Mouse (Mus musculus) forebrain, embryonic 13.5 days (tissue): ENCODE measurements around the gene Lrrc4. TPM values are rescaled to one million over a fixed set of nuclear protein-coding genes. Genes with fewer than 3 reads are reported as not detected.

Experiments used
- ATAC-seq: fragments of 200-750 bp; cut with Nextera tagmentation; 2 replicates; pipeline ENCODE4 v1.8.0; 2017
- H3K27ac ChIP-seq: fragments of 300-500 bp; sonication (generic); 2 replicates; pipeline ENCODE4 v1.5.1; 2015; ENCODE audit warnings: inconsistent platforms, mild to moderate bottlenecking, moderate library complexity
- H3K27me3 ChIP-seq: fragments of 300-500 bp; sonication (generic); 2 replicates; pipeline ENCODE4 v1.6.1; 2015; ENCODE audit warnings: mild to moderate bottlenecking, inconsistent platforms
- H3K36me3 ChIP-seq: fragments of 300-500 bp; sonication (generic); 2 replicates; pipeline ENCODE4 v1.6.1; 2015; ENCODE audit warnings: mild to moderate bottlenecking, inconsistent platforms; ENCODE audit not compliant: poor library complexity, severe bottlenecking
- H3K4me1 ChIP-seq: fragments of 300-500 bp; sonication (generic); 2 replicates; pipeline ENCODE4 v1.6.1; 2015; ENCODE audit warnings: inconsistent platforms
- H3K4me2 ChIP-seq: fragments of 300-500 bp; sonication (generic); 2 replicates; pipeline ENCODE4 v1.6.1; 2015; ENCODE audit warnings: inconsistent platforms, mild to moderate bottlenecking, moderate library complexity
- H3K4me3 ChIP-seq: fragments of 300-500 bp; sonication (generic); 2 replicates; pipeline ENCODE4 v1.5.1; 2015; ENCODE audit warnings: mild to moderate bottlenecking, inconsistent platforms
- H3K9ac ChIP-seq: fragments of 300-500 bp; sonication (generic); 2 replicates; pipeline ENCODE4 v1.6.1; 2015; ENCODE audit warnings: mild to moderate bottlenecking, inconsistent platforms
- H3K9me3 ChIP-seq: fragments of 300-500 bp; sonication (generic); replicated peaks from 2 replicates; pipeline ENCODE4 v1.6.1; 2016; ENCODE audit warnings: inconsistent platforms
- WGBS: fragments of 180-500 bp; shearing (Covaris S2); methylation state at CpG from one replicate; pipeline ENCODE4 v1.1.7; 2015; 5-methylcytosine and 5-hydroxymethylcytosine counted together
- polyA plus RNA-seq: library from polyadenylated mRNA; unstranded; fragments of >200 nt; fragmentation: Nextera tagmentation; extraction: Ambion mirVana; gene quantifications from 2 replicates; pipeline ENCODE4 v1.2.1, GENCODE M21; 2015

Lrrc4 gene
- polyA plus RNA-seq, 1 experiment from 2014 or later, result 4.3 TPM

- no peaks in the 10 kb centered on the region for H3K9me3 ChIP-seq
- no peak overlapping the region for H3K4me3 ChIP-seq
- 83% methylated on average over 4 of the region's 4 CpGs for WGBS
- no peak overlapping the region for H3K9ac ChIP-seq
- H3K4me2 ChIP-seq, result no peak overlapping the region
- H3K27me3 ChIP-seq, result no peaks in the 10 kb centered on the region
- H3K27ac ChIP-seq, result no peak overlapping the region
- H3K36me3 ChIP-seq, result no peaks in the 10 kb centered on the region
- ATAC-seq, result no peak
- H3K4me1 ChIP-seq, result peaks cover 68% of the 10 kb centered on the region
These were observed 73.3 kb downstream of the Lrrc4 start for GRCm38 (mm10) chr6:28758293-28758692.

GRCm38 (mm10) chr6:28756306-28757018 is 75.1 kb downstream of the Lrrc4 start:
- peaks cover 68% of the 10 kb centered on the region for H3K4me1 ChIP-seq
- peak overlapping the region; percentile 31 for H3K4me2 ChIP-seq
- no peak overlapping the region for H3K9ac ChIP-seq
- H3K36me3 ChIP-seq, result no peaks in the 10 kb centered on the region
- WGBS, result 10% methylated on average over 10 of the region's 10 CpGs
- H3K27ac ChIP-seq, result peak overlapping the region; percentile 81
- H3K27me3 ChIP-seq, result no peaks in the 10 kb centered on the region
- no peaks in the 10 kb centered on the region for H3K9me3 ChIP-seq
- no peak overlapping the region for H3K4me3 ChIP-seq
- ATAC-seq, result peak; percentile 83

DNA sequence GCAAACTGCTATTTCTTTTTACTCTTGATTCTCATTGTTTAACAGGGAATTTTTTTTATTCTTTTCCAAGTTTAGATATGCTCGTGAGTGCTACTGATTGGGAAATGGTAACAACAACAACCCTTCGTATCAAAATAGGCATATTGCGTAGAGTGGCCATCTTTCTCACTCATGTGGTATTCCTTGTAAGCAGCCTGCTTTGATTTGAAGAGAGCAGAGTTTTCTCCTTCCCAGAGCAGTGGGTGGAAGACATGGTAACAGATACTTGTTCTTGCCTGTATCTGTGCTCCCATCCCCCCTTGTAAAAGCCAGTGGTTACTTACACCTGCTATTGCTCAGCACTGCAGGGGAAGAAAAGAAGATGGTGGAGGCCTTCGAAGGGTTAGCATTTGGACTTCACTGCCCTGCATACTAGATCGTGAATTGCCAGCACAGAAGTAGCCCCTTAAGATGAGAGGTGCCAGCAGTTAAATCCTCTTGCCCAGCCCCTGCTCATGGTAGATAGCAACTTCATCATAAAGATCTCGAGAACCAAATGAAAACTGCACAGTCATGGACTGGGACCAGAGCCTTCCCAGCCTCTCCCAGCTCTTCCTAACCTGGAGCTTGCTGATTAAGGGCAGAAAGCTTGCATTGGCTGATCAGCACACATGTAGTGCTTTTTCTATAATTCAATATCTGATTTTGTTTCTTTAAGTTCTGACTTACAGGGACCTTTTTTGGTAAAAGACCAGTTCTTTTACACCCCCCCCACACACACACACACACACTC is 77.2 kb downstream of the Lrrc4 start:
- Histone ChIP-seq H3K4me3 (no peak overlapping the region), H3K9me3 (no peaks in the 10 kb centered on the region), H3K36me3 (no peaks in the 10 kb centered on the region), H3K9ac (no peak overlapping the region), H3K4me1 (peaks cover 75% of the 10 kb centered on the region), H3K4me2 (no peak overlapping the region), H3K27me3 (no peaks in the 10 kb centered on the region), H3K27ac (peak overlapping the region; percentile 22; the same call in 1 of the 2 replicates)
- ATAC-seq, result no peak; the same call in 1 of the 2 replicates
- 86% methylated on average over 6 of the region's 6 CpGs for WGBS

GRCm38 (mm10) chr6:28753681-28754080 is 77.9 kb downstream of the Lrrc4 start:
- Histone ChIP-seq H3K27me3 (no peaks in the 10 kb centered on the region), H3K4me1 (peaks cover 81% of the 10 kb centered on the region), H3K27ac (peak overlapping the region; percentile 73), H3K4me3 (no peak overlapping the region), H3K9me3 (no peaks in the 10 kb centered on the region), H3K4me2 (no peak overlapping the region), H3K36me3 (no peaks in the 10 kb centered on the region), H3K9ac (no peak overlapping the region)
- 53% methylated on average over 5 of the region's 5 CpGs for WGBS
- ATAC-seq, result peak; percentile 52; the same call in 1 of the 2 replicates

DNA sequence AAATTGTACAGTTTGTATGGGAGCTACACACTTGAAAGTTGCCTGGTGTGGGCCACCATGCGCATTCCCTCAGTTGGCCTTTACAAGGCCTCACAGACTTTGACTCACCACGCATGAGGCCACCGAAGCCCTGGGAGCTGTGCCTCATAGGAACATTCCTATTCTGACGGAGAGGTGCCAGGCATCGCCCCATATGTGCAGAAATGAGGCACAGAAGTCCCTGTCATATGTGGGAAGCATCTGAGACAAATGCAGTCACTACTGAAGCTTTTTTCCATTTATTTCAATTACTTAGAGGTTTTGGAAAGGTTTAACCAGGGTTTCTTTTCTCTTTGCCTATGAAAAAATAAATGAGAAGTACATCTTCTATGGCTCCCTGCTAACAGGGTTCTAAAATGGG is 78.3 kb downstream of the Lrrc4 start:
- H3K4me3 ChIP-seq, result no peak overlapping the region
- no peaks in the 10 kb centered on the region for H3K9me3 ChIP-seq
- H3K4me2 ChIP-seq, result no peak overlapping the region
- H3K4me1 ChIP-seq, result peaks cover 82% of the 10 kb centered on the region
- no peak overlapping the region for H3K9ac ChIP-seq
- no peaks in the 10 kb centered on the region for H3K36me3 ChIP-seq
- WGBS, result 84% methylated on average over 5 of the region's 5 CpGs
- H3K27me3 ChIP-seq, result no peaks in the 10 kb centered on the region
- no peak for ATAC-seq
- H3K27ac ChIP-seq, result peak overlapping the region; percentile 73

GRCm38 (mm10) chr6:28751186-28751585 is 80.4 kb downstream of the Lrrc4 start:
- H3K4me3 ChIP-seq, result no peak overlapping the region
- no peak overlapping the region for H3K4me2 ChIP-seq
- no peaks in the 10 kb centered on the region for H3K9me3 ChIP-seq
- H3K4me1 ChIP-seq, result peaks cover 73% of the 10 kb centered on the region
- 69% methylated on average over 3 of the region's 3 CpGs for WGBS
- no peak overlapping the region for H3K27ac ChIP-seq
- H3K9ac ChIP-seq, result no peak overlapping the region
- no peaks in the 10 kb centered on the region for H3K27me3 ChIP-seq
- ATAC-seq, result no peak
- H3K36me3 ChIP-seq, result peaks cover 7% of the 10 kb centered on the region; the same call in 1 of the 2 replicates

DNA sequence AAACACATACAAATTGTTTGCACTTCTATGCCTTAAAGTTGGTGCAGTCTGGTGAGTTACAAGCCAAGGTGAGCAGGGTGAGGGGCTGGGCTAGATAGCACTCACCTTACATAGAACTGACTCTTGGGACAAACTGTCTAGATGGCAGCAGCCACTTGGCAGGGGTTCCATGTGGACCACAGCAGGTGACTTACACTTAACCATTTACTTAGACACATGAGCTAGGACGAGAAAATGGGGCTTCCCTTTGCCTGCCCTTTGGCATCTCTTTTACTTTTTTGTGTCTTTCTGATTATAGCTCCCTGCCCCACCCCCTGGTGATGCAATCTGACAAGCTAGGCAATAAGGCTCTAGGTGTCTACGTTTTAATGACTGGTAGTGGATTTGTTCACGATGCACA is 82.3 kb downstream of the Lrrc4 start:
- Histone ChIP-seq H3K27ac (no peak overlapping the region), H3K9ac (no peak overlapping the region), H3K4me2 (no peak overlapping the region), H3K4me1 (peaks cover 62% of the 10 kb centered on the region), H3K36me3 (peaks cover 7% of the 10 kb centered on the region; the same call in 1 of the 2 replicates), H3K9me3 (no peaks in the 10 kb centered on the region), H3K27me3 (no peaks in the 10 kb centered on the region), H3K4me3 (no peak overlapping the region)
- no peak for ATAC-seq
- 55% methylated on average over 3 of the region's 3 CpGs for WGBS

GRCm38 (mm10) chr6:28747931-28748670 is 83.4 kb downstream of the Lrrc4 start:
- Histone ChIP-seq H3K4me1 (peaks cover 61% of the 10 kb centered on the region), H3K9ac (no peak overlapping the region), H3K4me3 (no peak overlapping the region), H3K27me3 (no peaks in the 10 kb centered on the region), H3K9me3 (no peaks in the 10 kb centered on the region), H3K36me3 (peaks cover 7% of the 10 kb centered on the region; the same call in 1 of the 2 replicates), H3K27ac (no peak overlapping the region), H3K4me2 (no peak overlapping the region)
- WGBS, result 77% methylated on average over 14 of the region's 14 CpGs
- ATAC-seq, result no peak

DNA sequence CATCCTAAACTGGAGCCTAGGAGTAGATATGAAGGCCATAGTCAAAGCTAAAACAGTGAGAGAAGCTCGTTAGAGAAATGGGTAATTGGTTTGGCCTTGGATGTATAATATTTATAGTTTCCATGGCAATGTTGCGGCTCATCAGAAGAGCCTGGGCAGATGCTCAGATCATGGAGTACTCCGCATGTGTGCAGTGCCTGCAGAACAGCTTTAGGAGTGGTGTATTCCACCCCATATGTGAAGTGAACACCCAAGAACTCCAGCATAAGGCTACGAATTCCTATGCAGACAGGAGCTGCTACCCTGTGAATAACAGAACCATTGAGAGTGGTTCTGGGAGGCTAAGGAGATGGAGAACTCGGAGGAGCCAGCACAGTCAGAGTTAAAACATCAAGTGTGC is 84.5 kb downstream of the Lrrc4 start:
- Histone ChIP-seq H3K27ac (no peak overlapping the region), H3K4me2 (no peak overlapping the region), H3K4me3 (no peak overlapping the region), H3K9me3 (no peaks in the 10 kb centered on the region), H3K4me1 (peaks cover 51% of the 10 kb centered on the region), H3K9ac (no peak overlapping the region), H3K36me3 (peaks cover 7% of the 10 kb centered on the region; the same call in 1 of the 2 replicates), H3K27me3 (no peaks in the 10 kb centered on the region)
- 0 out of 2 replicates have a peak, but pooled peaks have one; percentile 33 for ATAC-seq
- 81% methylated on average over 5 of the region's 5 CpGs for WGBS

- Histone ChIP-seq H3K9ac (no peak overlapping the region), H3K4me3 (no peak overlapping the region), H3K9me3 (no peaks in the 10 kb centered on the region), H3K27ac (no peak overlapping the region), H3K4me2 (no peak overlapping the region), H3K4me1 (peaks cover 45% of the 10 kb centered on the region), H3K27me3 (no peaks in the 10 kb centered on the region), H3K36me3 (peaks cover 7% of the 10 kb centered on the region; the same call in 1 of the 2 replicates)
- 68% methylated on average over 7 of the region's 7 CpGs for WGBS
- ATAC-seq, result no peak
These were observed 85.7 kb downstream of the Lrrc4 start for GRCm38 (mm10) chr6:28745864-28746263.

DNA sequence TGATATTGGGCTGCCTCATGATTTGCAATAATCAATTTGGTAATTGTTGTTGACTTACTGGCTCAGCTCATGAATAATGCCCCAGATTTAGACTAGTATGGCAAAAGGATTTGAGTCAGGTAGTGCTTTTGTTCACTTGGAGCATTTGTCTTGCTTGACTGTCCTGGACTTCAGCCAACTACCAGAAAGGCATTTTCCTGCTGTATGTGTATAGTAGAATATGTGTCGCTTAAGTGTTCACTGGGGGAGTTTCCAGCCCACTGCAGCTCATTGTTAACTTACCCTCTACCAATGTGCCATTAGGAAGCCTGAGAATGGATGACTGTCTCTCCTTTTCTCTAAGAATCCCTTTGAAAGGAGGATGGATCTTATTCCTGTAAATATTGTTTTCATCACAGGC is 88.0 kb downstream of the Lrrc4 start:
- Histone ChIP-seq H3K4me3 (no peak overlapping the region), H3K4me1 (peaks cover 25% of the 10 kb centered on the region), H3K27me3 (no peaks in the 10 kb centered on the region), H3K9ac (no peak overlapping the region), H3K36me3 (peaks cover 7% of the 10 kb centered on the region; the same call in 1 of the 2 replicates), H3K27ac (no peak overlapping the region), H3K9me3 (no peaks in the 10 kb centered on the region), H3K4me2 (no peak overlapping the region)
- no peak for ATAC-seq
- WGBS, result 25% methylated on average over 1 of the region's 1 CpGs

- no peak for ATAC-seq
- Histone ChIP-seq H3K27me3 (no peaks in the 10 kb centered on the region), H3K27ac (no peak overlapping the region), H3K9me3 (no peaks in the 10 kb centered on the region), H3K4me3 (no peak overlapping the region), H3K4me2 (no peak overlapping the region), H3K36me3 (no peaks in the 10 kb centered on the region), H3K4me1 (no peaks in the 10 kb centered on the region), H3K9ac (no peak overlapping the region)
- WGBS, result 90% methylated on average over 1 of the region's 1 CpGs
These were observed 93.9 kb downstream of the Lrrc4 start for GRCm38 (mm10) chr6:28737601-28738000.
